Mouse (Mus musculus) cortical plate, adult 2 months (tissue): Measurements from ENCODE around the gene Fcgr4.
"Not testable (repeated sequence)": the region's sequence is repeated elsewhere in the genome, so short reads cannot be mapped to it uniquely, and the experiment has no call there.

Experiments used
- CTCF ChIP-seq: fragments of 200-500 bp; IDR thresholded peaks from 2 replicates; pipeline ENCODE4 v1.5.1; 2011; ENCODE audit warnings: mild to moderate bottlenecking, control low read depth, low read length; ENCODE audit not compliant: insufficient read depth; ENCODE audit errors: extremely low read depth
- POLR2A ChIP-seq: fragments of 200-500 bp; IDR thresholded peaks from 2 replicates; pipeline ENCODE4 v1.6.1; 2011; ENCODE audit warnings: mild to moderate bottlenecking, low read length, control low read depth; ENCODE audit not compliant: insufficient read depth; ENCODE audit errors: extremely low read depth

DNA sequence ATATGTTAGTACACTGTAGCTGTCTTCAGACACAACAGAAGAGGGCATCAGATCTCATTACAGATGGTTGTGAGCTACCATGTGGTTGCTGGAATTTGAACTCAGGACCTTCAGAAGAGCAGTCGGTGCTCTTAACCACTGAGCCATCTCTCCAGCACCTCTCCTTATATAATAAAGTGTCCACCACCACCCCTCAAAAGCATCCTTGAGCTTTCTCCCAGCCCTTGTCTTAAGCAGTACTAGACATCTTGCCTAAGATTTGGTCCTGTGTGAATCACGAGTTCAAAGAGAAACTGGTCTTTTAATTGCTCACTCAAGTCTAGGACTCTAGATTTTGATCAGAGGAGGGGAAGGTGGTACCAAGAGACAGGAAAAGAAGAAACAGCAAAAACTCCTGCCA lies 43.4 kb upstream of the Fcgr4 start:
- TF ChIP-seq POLR2A, CTCF: not testable (repeated sequence)
